Mouse (Mus musculus): Measurements from ENCODE around the gene Samd4b. TPM values are rescaled to one million over a fixed set of nuclear protein-coding genes. Genes with fewer than 3 reads are reported as not detected.

The Samd4b gene
- polyA plus RNA-seq, 1 experiment from 2014 or later = 25.2 TPM

- Histone ChIP-seq H3K4me3 (ENCODE audit: control insufficient read depth in 1 of 2, insufficient read depth in 1 of 2, low read depth in 1 of 2, low read length in 2 of 2) (no peak overlapping the region), H3K36me3 (ENCODE audit: control insufficient read depth, insufficient read depth, low read length) (peaks cover 68% of the 10 kb centered on the region), H3K4me1 (ENCODE audit: control insufficient read depth in 2 of 2, insufficient read depth in 2 of 2, low read length in 2 of 2) (peaks cover 13 to 14% of the 10 kb centered on the region in 2 experiments), H3K9me3 (ENCODE audit: control insufficient read depth, low read length) (no peaks in the 10 kb centered on the region), H3K4me2 (ENCODE audit: low read length) (no peak overlapping the region), H3K27ac (replicated peaks in 1 of 2; ENCODE audit: control insufficient read depth in 1 of 2, insufficient read depth in 1 of 2, low read depth in 2 of 2, low read length in 2 of 2) (no peak overlapping the region), H3K27me3 (ENCODE audit: control insufficient read depth, insufficient read depth, low read length) (no peaks in the 10 kb centered on the region), H3K9ac (ENCODE audit: low read length) (no peak overlapping the region)
- 90% methylated on average over 16 of the region's 16 CpGs for WGBS
- ATAC-seq (ENCODE audit: insufficient number of reproducible peaks, insufficient read depth, low FRiP score, low read depth) = no peak
Observed at GRCm38 (mm10) chr7:28368276-28368920, 229.5 kb downstream of the Samd4b start.

GRCm38 (mm10) chr7:28367663-28368275, 230.2 kb downstream of the Samd4b start:
- ATAC-seq (ENCODE audit: insufficient number of reproducible peaks, insufficient read depth, low FRiP score, low read depth) = no peak

GRCm38 (mm10) chr7:28362441-28363060, 235.4 kb downstream of the Samd4b start:
- H3K4me1 ChIP-seq (ENCODE audit: control insufficient read depth in 2 of 2, insufficient read depth in 2 of 2, low read length in 2 of 2) = peaks cover 11 to 18% of the 10 kb centered on the region in 2 experiments
- no peak for ATAC-seq (ENCODE audit: insufficient number of reproducible peaks, insufficient read depth, low FRiP score, low read depth)
- H3K27ac ChIP-seq (replicated peaks in 1 of 2; ENCODE audit: control insufficient read depth in 1 of 2, insufficient read depth in 1 of 2, low read depth in 2 of 2, low read length in 2 of 2) = no peak overlapping the region
- H3K9ac ChIP-seq (ENCODE audit: low read length) = no peak overlapping the region
- H3K36me3 ChIP-seq (ENCODE audit: control insufficient read depth, insufficient read depth, low read length) = peaks cover 89% of the 10 kb centered on the region
- H3K27me3 ChIP-seq (ENCODE audit: control insufficient read depth, insufficient read depth, low read length) = no peaks in the 10 kb centered on the region
- no peak overlapping the region for H3K4me2 ChIP-seq (ENCODE audit: low read length)
- H3K4me3 ChIP-seq (ENCODE audit: control insufficient read depth in 1 of 2, insufficient read depth in 1 of 2, low read depth in 1 of 2, low read length in 2 of 2) = no peak overlapping the region
- 48% methylated on average over 16 of the region's 16 CpGs for WGBS
- no peaks in the 10 kb centered on the region for H3K9me3 ChIP-seq (ENCODE audit: control insufficient read depth, low read length)

More at GRCm38 (mm10) chr7:28367663-28368275, 230.2 kb downstream of the Samd4b start:
- Histone ChIP-seq H3K36me3 (ENCODE audit: control insufficient read depth, insufficient read depth, low read length) (peaks cover 74% of the 10 kb centered on the region), H3K4me3 (ENCODE audit: control insufficient read depth in 1 of 2, insufficient read depth in 1 of 2, low read depth in 1 of 2, low read length in 2 of 2) (no peak overlapping the region), H3K4me1 (ENCODE audit: control insufficient read depth in 2 of 2, insufficient read depth in 2 of 2, low read length in 2 of 2) (peaks cover 13 to 14% of the 10 kb centered on the region in 2 experiments), H3K27me3 (ENCODE audit: control insufficient read depth, insufficient read depth, low read length) (no peaks in the 10 kb centered on the region), H3K27ac (replicated peaks in 1 of 2; ENCODE audit: control insufficient read depth in 1 of 2, insufficient read depth in 1 of 2, low read depth in 2 of 2, low read length in 2 of 2) (no peak overlapping the region), H3K9me3 (ENCODE audit: control insufficient read depth, low read length) (no peaks in the 10 kb centered on the region), H3K9ac (ENCODE audit: low read length) (no peak overlapping the region), H3K4me2 (ENCODE audit: low read length) (no peak overlapping the region)
- WGBS = 87% methylated on average over 16 of the region's 16 CpGs

GRCm38 (mm10) chr7:28361647-28362341, 236.2 kb downstream of the Samd4b start:
- no peak overlapping the region for H3K4me2 ChIP-seq (ENCODE audit: low read length)
- WGBS = 86% methylated on average over 20 of the region's 20 CpGs
- no peak overlapping the region for H3K27ac ChIP-seq (replicated peaks in 1 of 2; ENCODE audit: control insufficient read depth in 1 of 2, insufficient read depth in 1 of 2, low read depth in 2 of 2, low read length in 2 of 2)
- H3K27me3 ChIP-seq (ENCODE audit: control insufficient read depth, insufficient read depth, low read length) = no peaks in the 10 kb centered on the region
- H3K36me3 ChIP-seq (ENCODE audit: control insufficient read depth, insufficient read depth, low read length) = peaks cover 82% of the 10 kb centered on the region
- no peak overlapping the region for H3K9ac ChIP-seq (ENCODE audit: low read length)
- H3K4me3 ChIP-seq (ENCODE audit: control insufficient read depth in 1 of 2, insufficient read depth in 1 of 2, low read depth in 1 of 2, low read length in 2 of 2) = no peak overlapping the region
- no peak for ATAC-seq (ENCODE audit: insufficient number of reproducible peaks, insufficient read depth, low FRiP score, low read depth)
- H3K9me3 ChIP-seq (ENCODE audit: control insufficient read depth, low read length) = no peaks in the 10 kb centered on the region
- H3K4me1 ChIP-seq (ENCODE audit: control insufficient read depth in 2 of 2, insufficient read depth in 2 of 2, low read length in 2 of 2) = peaks cover 18 to 26% of the 10 kb centered on the region in 2 experiments

- no peak overlapping the region; a peak in 1 of 4 replicates for H3K27ac ChIP-seq (replicated peaks in 1 of 2; ENCODE audit: control insufficient read depth in 1 of 2, insufficient read depth in 1 of 2, low read depth in 2 of 2, low read length in 2 of 2)
- H3K9me3 ChIP-seq (ENCODE audit: control insufficient read depth, low read length) = no peaks in the 10 kb centered on the region
- no peak overlapping the region for H3K9ac ChIP-seq (ENCODE audit: low read length)
- H3K27me3 ChIP-seq (ENCODE audit: control insufficient read depth, insufficient read depth, low read length) = no peaks in the 10 kb centered on the region
- H3K36me3 ChIP-seq (ENCODE audit: control insufficient read depth, insufficient read depth, low read length) = peaks cover 68% of the 10 kb centered on the region
- 80% methylated on average over 6 of the region's 6 CpGs for WGBS
- H3K4me2 ChIP-seq (ENCODE audit: low read length) = no peak overlapping the region
- H3K4me1 ChIP-seq (ENCODE audit: control insufficient read depth in 2 of 2, insufficient read depth in 2 of 2, low read length in 2 of 2) = peaks cover 21 to 32% of the 10 kb centered on the region in 2 experiments
- no peak for ATAC-seq (ENCODE audit: insufficient number of reproducible peaks, insufficient read depth, low FRiP score, low read depth)
- no peak overlapping the region for H3K4me3 ChIP-seq (ENCODE audit: control insufficient read depth in 1 of 2, insufficient read depth in 1 of 2, low read depth in 1 of 2, low read length in 2 of 2)
Observed at GRCm38 (mm10) chr7:28360291-28360690, 237.7 kb downstream of the Samd4b start.

- H3K4me1 ChIP-seq (ENCODE audit: control insufficient read depth in 2 of 2, insufficient read depth in 2 of 2, low read length in 2 of 2) = peaks cover 21 to 32% of the 10 kb centered on the region in 2 experiments
- H3K27ac ChIP-seq (replicated peaks in 1 of 2; ENCODE audit: control insufficient read depth in 1 of 2, insufficient read depth in 1 of 2, low read depth in 2 of 2, low read length in 2 of 2) = no peak overlapping the region; a peak in 1 of 4 replicates
- no peaks in the 10 kb centered on the region for H3K9me3 ChIP-seq (ENCODE audit: control insufficient read depth, low read length)
- no peak overlapping the region for H3K9ac ChIP-seq (ENCODE audit: low read length)
- no peak for ATAC-seq (ENCODE audit: insufficient number of reproducible peaks, insufficient read depth, low FRiP score, low read depth)
- H3K27me3 ChIP-seq (ENCODE audit: control insufficient read depth, insufficient read depth, low read length) = no peaks in the 10 kb centered on the region
- H3K4me2 ChIP-seq (ENCODE audit: low read length) = no peak overlapping the region
- no peak overlapping the region for H3K4me3 ChIP-seq (ENCODE audit: control insufficient read depth in 1 of 2, insufficient read depth in 1 of 2, low read depth in 1 of 2, low read length in 2 of 2)
- 84% methylated on average over 10 of the region's 10 CpGs for WGBS
- peaks cover 67% of the 10 kb centered on the region for H3K36me3 ChIP-seq (ENCODE audit: control insufficient read depth, insufficient read depth, low read length)
Observed at GRCm38 (mm10) chr7:28359854-28360253, 238.1 kb downstream of the Samd4b start.

- WGBS = 51% methylated on average over 7 of the region's 7 CpGs
Observed at GRCm38 (mm10) chr7:28358431-28358830, 239.5 kb downstream of the Samd4b start.

More at GRCm38 (mm10) chr7:28358431-28358830, 239.5 kb downstream of the Samd4b start:
- Histone ChIP-seq H3K27me3 (ENCODE audit: control insufficient read depth, insufficient read depth, low read length) (no peaks in the 10 kb centered on the region), H3K27ac (replicated peaks in 1 of 2; ENCODE audit: control insufficient read depth in 1 of 2, insufficient read depth in 1 of 2, low read depth in 2 of 2, low read length in 2 of 2) (peak overlapping the region; percentile 90 to 94), H3K4me3 (ENCODE audit: control insufficient read depth in 1 of 2, insufficient read depth in 1 of 2, low read depth in 1 of 2, low read length in 2 of 2) (no peak overlapping the region), H3K9ac (ENCODE audit: low read length) (peak overlapping the region; percentile 62), H3K4me2 (ENCODE audit: low read length) (peak overlapping the region; percentile 52), H3K9me3 (ENCODE audit: control insufficient read depth, low read length) (no peaks in the 10 kb centered on the region), H3K4me1 (ENCODE audit: control insufficient read depth in 2 of 2, insufficient read depth in 2 of 2, low read length in 2 of 2) (peaks cover 21 to 32% of the 10 kb centered on the region in 2 experiments), H3K36me3 (ENCODE audit: control insufficient read depth, insufficient read depth, low read length) (peaks cover 66% of the 10 kb centered on the region)
- ATAC-seq (ENCODE audit: insufficient number of reproducible peaks, insufficient read depth, low FRiP score, low read depth) = no peak
